Mouse (Mus musculus) olfactory bulb, adult 2 months (tissue): ENCODE data around the gene L3mbtl1.

ENCODE experiments used
- CTCF ChIP-seq: fragments of 200-500 bp; IDR thresholded peaks from 2 replicates; pipeline ENCODE4 v1.5.1; 2012; ENCODE audit warnings: low read depth, mild to moderate bottlenecking, low read length, moderate library complexity; ENCODE audit not compliant: insufficient read depth
- POLR2A ChIP-seq: fragments of 200-500 bp; IDR thresholded peaks from 2 replicates; pipeline ENCODE4 v1.6.1; 2012; ENCODE audit warnings: mild to moderate bottlenecking, low read depth, low read length, moderate library complexity; ENCODE audit not compliant: insufficient read depth

- no peak for TF ChIP-seq POLR2A
- no peak for TF ChIP-seq CTCF
These were observed 48.8 kb downstream of the L3mbtl1 start for GRCm38 (mm10) chr2:162992084-162992437.
